Mouse (Mus musculus) naive thymus-derived CD4-positive, alpha-beta T cell, adult 2 months (primary cell): ENCODE results near the gene Ptcra.
"Not testable (repeated sequence)": the region's sequence is repeated elsewhere in the genome, so short reads cannot be mapped to it uniquely, and the experiment has no call there.

Experiments
- DNase-seq: peaks from one replicate; pipeline ENCODE4 v3.0.0-alpha.2; 2011; ENCODE audit warnings: low read depth

Gene Ptcra

GRCm38 (mm10) chr17:46763544-46763943, at the start of gene Ptcra:
Gene Ptcra (minus strand): TSS chr17:46763712.
- no peak for DNase-seq

GRCm38 (mm10) chr17:46812442-46812841, 48.9 kb upstream of the Ptcra start:
- no peak for DNase-seq

- DNase-seq = no peak
Observed at GRCm38 (mm10) chr17:46810672-46811071, 47.2 kb upstream of the Ptcra start.

GRCm38 (mm10) chr17:46809131-46809830, 45.8 kb upstream of the Ptcra start:
- no peak for DNase-seq

GRCm38 (mm10) chr17:46808376-46808775, 44.9 kb upstream of the Ptcra start:
- no peak for DNase-seq

- DNase-seq = no peak
Observed at GRCm38 (mm10) chr17:46801761-46802160, 38.2 kb upstream of the Ptcra start.

- no peak for DNase-seq
Observed at GRCm38 (mm10) chr17:46799680-46800079, 36.2 kb upstream of the Ptcra start.

GRCm38 (mm10) chr17:46797386-46797785, 33.9 kb upstream of the Ptcra start:
- no peak for DNase-seq

GRCm38 (mm10) chr17:46796743-46797142, 33.2 kb upstream of the Ptcra start:
- DNase-seq = no peak

GRCm38 (mm10) chr17:46792963-46793362, 29.5 kb upstream of the Ptcra start:
- no peak for DNase-seq

- not testable (repeated sequence) for DNase-seq
Observed at GRCm38 (mm10) chr17:46787974-46788373, 24.5 kb upstream of the Ptcra start.

- DNase-seq = no peak
Observed at GRCm38 (mm10) chr17:46786952-46787351, 23.4 kb upstream of the Ptcra start.

GRCm38 (mm10) chr17:46783222-46783565, 19.7 kb upstream of the Ptcra start:
- DNase-seq = no peak

- peak; percentile 96 for DNase-seq
Observed at GRCm38 (mm10) chr17:46782341-46783221, 19.1 kb upstream of the Ptcra start, which contains the start of gene Rpl7l1. Gene Rpl7l1 (minus strand): TSS chr17:46782672.

GRCm38 (mm10) chr17:46781876-46782275, 18.4 kb upstream of the Ptcra start:
- no peak for DNase-seq

GRCm38 (mm10) chr17:46776087-46776486, 12.6 kb upstream of the Ptcra start:
- no peak for DNase-seq

GRCm38 (mm10) chr17:46775070-46775469, 11.6 kb upstream of the Ptcra start:
- no peak for DNase-seq

- no peak for DNase-seq
Observed at GRCm38 (mm10) chr17:46774131-46774472, 10.6 kb upstream of the Ptcra start.

GRCm38 (mm10) chr17:46773278-46774130, 10.0 kb upstream of the Ptcra start:
- peak; percentile 46 for DNase-seq

- peak; percentile 83 for DNase-seq
Observed at GRCm38 (mm10) chr17:46772404-46773277, 9.1 kb upstream of the Ptcra start, which contains the start of gene 2310039H08Rik. Gene 2310039H08Rik (plus strand): TSS chr17:46772635.

- DNase-seq = no peak
Observed at GRCm38 (mm10) chr17:46772038-46772403, 8.5 kb upstream of the Ptcra start.
